Comparison of ENCODE assay signal across 20 mouse cellular contexts in the genomic region with DNA sequence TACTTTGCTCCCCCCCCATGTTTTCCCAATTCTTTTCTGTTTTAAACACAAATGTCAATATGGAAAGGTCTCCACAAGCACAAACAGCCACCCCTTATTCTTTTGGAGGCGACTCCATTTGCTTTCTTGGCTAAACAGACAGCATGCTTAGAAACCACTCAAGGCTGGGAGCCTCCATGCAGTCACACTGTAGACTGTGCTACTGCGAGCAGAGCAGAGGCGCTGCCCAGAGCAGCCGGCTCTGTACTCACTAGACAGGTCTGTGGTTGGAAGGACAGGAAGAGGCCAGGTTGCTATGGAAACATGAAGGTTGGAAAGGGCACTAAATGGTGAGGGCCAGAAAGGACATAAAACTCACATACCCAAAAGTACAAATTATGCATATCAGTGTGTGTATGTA. TPM values are rescaled to one million over a fixed set of nuclear protein-coding genes. Genes with fewer than 3 reads are reported as not detected.
A peak's percentile ranks its signal among the peaks of the same experiment; 100 is the strongest.
DNase-seq lines count a peak whose midpoint lies in the region; ATAC-seq and TF ChIP-seq lines count a peak whose summit lies in the region.
"Had no signal": no experiment of that assay in that cellular context is flagged by ENCODE, and none has a peak within 500 bp of the region (broad histone marks: within the 10 kb centered on the region; RNA-seq: fewer than 3 reads in every experiment).

No protein-coding gene starts in this region.

- no peak for DNase-seq in forebrain, postnatal 0 days
- no peak for DNase-seq in forebrain, embryonic 11.5 days (ENCODE audit: low spot score)
- DNase-seq in embryonic facial prominence, embryonic 11.5 days (ENCODE audit: low spot score): peak; percentile 37
- peak; percentile 30 for DNase-seq in limb, embryonic 11.5 days (ENCODE audit: low spot score)
- DNase-seq in midbrain, postnatal 0 days (ENCODE audit: low spot score): peak; percentile 40
- no peak for DNase-seq in gastrocnemius, postnatal 25 days
- DNase-seq: cerebellum, postnatal 10 days; heart, adult 11 months; kidney, adult 2 months; kidney, postnatal 14 days; liver; thymus, adult 2 months had no signal

- H3K4me2 ChIP-seq in forebrain, postnatal 0 days (ENCODE audit: low read depth): no peak overlapping the region
- no peak overlapping the region for H3K4me2 ChIP-seq in forebrain, embryonic 11.5 days (ENCODE audit: low read depth, low read length, severe bottlenecking)
- H3K4me2 ChIP-seq in embryonic facial prominence, embryonic 11.5 days (ENCODE audit: low read depth, low read length): no peak overlapping the region
- no peak overlapping the region for H3K4me2 ChIP-seq in limb, embryonic 11.5 days (ENCODE audit: low read depth, severe bottlenecking)
- H3K4me2 ChIP-seq in midbrain, postnatal 0 days (ENCODE audit: low read depth, low read length, poor library complexity, severe bottlenecking): no peak overlapping the region
- H3K4me2 ChIP-seq: embryonic facial prominence, embryonic 12.5 days; heart, embryonic 15.5 days; lung, embryonic 15.5 days; stomach, embryonic 15.5 days had no signal

- WGBS in forebrain, postnatal 0 days: 35% methylated on average over 4 of the region's 4 CpGs
- WGBS in forebrain, embryonic 11.5 days: 54% methylated on average over 4 of the region's 4 CpGs
- WGBS in embryonic facial prominence, embryonic 11.5 days: 34% methylated on average over 4 of the region's 4 CpGs
- whole genome bisulfite sequencing in limb, embryonic 11.5 days: 51% methylated on average over 4 of the region's 4 CpGs
- 45% methylated on average over 4 of the region's 4 CpGs for WGBS in midbrain, postnatal 0 days

- H3K9ac ChIP-seq in forebrain, postnatal 0 days: no peak overlapping the region
- H3K9ac ChIP-seq in forebrain, embryonic 11.5 days (ENCODE audit: low read length): no peak overlapping the region
- no peak overlapping the region for H3K9ac ChIP-seq in embryonic facial prominence, embryonic 11.5 days (replicated peaks; ENCODE audit: low read length)
- no peak overlapping the region for H3K9ac ChIP-seq in limb, embryonic 11.5 days (ENCODE audit: low read length)
- no peak overlapping the region for H3K9ac ChIP-seq in midbrain, postnatal 0 days (replicated peaks; ENCODE audit: low read length, poor library complexity, severe bottlenecking)
- H3K9ac ChIP-seq: embryonic facial prominence, embryonic 12.5 days; heart, embryonic 15.5 days; lung, embryonic 15.5 days; neural tube, embryonic 12.5 days; stomach, embryonic 15.5 days had no signal

- no peak overlapping the region for H3K4me3 ChIP-seq in forebrain, postnatal 0 days (ENCODE audit: low read depth, low read length)
- H3K4me3 ChIP-seq in forebrain, embryonic 11.5 days (ENCODE audit: low read depth, low read length): no peak overlapping the region
- no peak overlapping the region for H3K4me3 ChIP-seq in embryonic facial prominence, embryonic 11.5 days (ENCODE audit: low read depth, low read length)
- H3K4me3 ChIP-seq in limb, embryonic 11.5 days (ENCODE audit: low read depth, low read length): no peak overlapping the region
- H3K4me3 ChIP-seq in midbrain, postnatal 0 days (ENCODE audit: low read depth, low read length): no peak overlapping the region
- H3K4me3 ChIP-seq: embryonic facial prominence, embryonic 12.5 days; heart, embryonic 15.5 days; lung, embryonic 15.5 days; neural tube, embryonic 12.5 days; stomach, embryonic 15.5 days had no signal

- H3K27me3 ChIP-seq in forebrain, postnatal 0 days (ENCODE audit: insufficient read depth, low read length): no peaks in the 10 kb centered on the region
- no peaks in the 10 kb centered on the region for H3K27me3 ChIP-seq in forebrain, embryonic 11.5 days (ENCODE audit: control insufficient read depth, insufficient read depth, low read length)
- H3K27me3 ChIP-seq in embryonic facial prominence, embryonic 11.5 days (ENCODE audit: control insufficient read depth, insufficient read depth, low read length): no peaks in the 10 kb centered on the region
- no peaks in the 10 kb centered on the region for H3K27me3 ChIP-seq in limb, embryonic 11.5 days (ENCODE audit: control insufficient read depth, insufficient read depth, low read length)
- no peaks in the 10 kb centered on the region for H3K27me3 ChIP-seq in midbrain, postnatal 0 days (ENCODE audit: insufficient read depth, low read length)
- H3K27me3 ChIP-seq: embryonic facial prominence, embryonic 12.5 days; heart, embryonic 15.5 days; lung, embryonic 15.5 days; neural tube, embryonic 12.5 days; stomach, embryonic 15.5 days had no signal

- H3K9me3 ChIP-seq in forebrain, postnatal 0 days (ENCODE audit: low read length): no peaks in the 10 kb centered on the region
- no peaks in the 10 kb centered on the region for H3K9me3 ChIP-seq in forebrain, embryonic 11.5 days (ENCODE audit: control insufficient read depth, low read length)
- no peaks in the 10 kb centered on the region for H3K9me3 ChIP-seq in embryonic facial prominence, embryonic 11.5 days (replicated peaks; ENCODE audit: control insufficient read depth, low read length)
- no peaks in the 10 kb centered on the region for H3K9me3 ChIP-seq in limb, embryonic 11.5 days (ENCODE audit: control insufficient read depth, low read length)
- no peaks in the 10 kb centered on the region for H3K9me3 ChIP-seq in midbrain, postnatal 0 days (ENCODE audit: low read length)
- H3K9me3 ChIP-seq: embryonic facial prominence, embryonic 12.5 days; heart, embryonic 15.5 days; lung, embryonic 15.5 days; neural tube, embryonic 12.5 days; stomach, embryonic 15.5 days had no signal

- peaks cover 38% of the 10 kb centered on the region for H3K36me3 ChIP-seq in forebrain, postnatal 0 days (ENCODE audit: insufficient read depth)
- H3K36me3 ChIP-seq in forebrain, embryonic 11.5 days (ENCODE audit: control insufficient read depth, insufficient read depth, low read length): no peaks in the 10 kb centered on the region
- no peaks in the 10 kb centered on the region for H3K36me3 ChIP-seq in embryonic facial prominence, embryonic 11.5 days (replicated peaks; ENCODE audit: control insufficient read depth, insufficient read depth, low read depth, low read length)
- no peaks in the 10 kb centered on the region for H3K36me3 ChIP-seq in limb, embryonic 11.5 days (ENCODE audit: control insufficient read depth, insufficient read depth, low read length)
- H3K36me3 ChIP-seq in midbrain, postnatal 0 days (ENCODE audit: insufficient read depth, low read length): peaks cover 16% of the 10 kb centered on the region; the same call in 1 of the 2 replicates
- H3K36me3 ChIP-seq: embryonic facial prominence, embryonic 12.5 days; heart, embryonic 15.5 days; lung, embryonic 15.5 days; stomach, embryonic 15.5 days had no signal

- peaks cover 11% of the 10 kb centered on the region; the same call in 1 of the 2 replicates for H3K4me1 ChIP-seq in forebrain, postnatal 0 days (ENCODE audit: insufficient read depth)
- peaks cover 2% of the 10 kb centered on the region; the same call in 1 of the 2 replicates for H3K4me1 ChIP-seq in forebrain, embryonic 11.5 days (replicated peaks; ENCODE audit: control insufficient read depth, insufficient read depth, low read length)
- no peaks in the 10 kb centered on the region; the same call in 1 of the 2 replicates for H3K4me1 ChIP-seq in embryonic facial prominence, embryonic 11.5 days (ENCODE audit: control insufficient read depth, insufficient read depth, low read length)
- peaks cover 18% of the 10 kb centered on the region for H3K4me1 ChIP-seq in limb, embryonic 11.5 days (ENCODE audit: control insufficient read depth, insufficient read depth, low read length)
- no peaks in the 10 kb centered on the region for H3K4me1 ChIP-seq in midbrain, postnatal 0 days (ENCODE audit: insufficient read depth, low read length)
- H3K4me1 ChIP-seq: lung, embryonic 15.5 days had no signal

- TF ChIP-seq CTCF in forebrain, postnatal 0 days (IDR thresholded peaks at IDR 0.05; ENCODE audit: low read depth): no peak
- no peak for TF ChIP-seq CTCF in midbrain, postnatal 0 days (IDR thresholded peaks at IDR 0.05)

- peak; percentile 63 for ATAC-seq in forebrain, postnatal 0 days
- ATAC-seq in forebrain, embryonic 11.5 days (replicated peaks; ENCODE audit: low FRiP score): no peak
- ATAC-seq in embryonic facial prominence, embryonic 11.5 days (replicated peaks; ENCODE audit: insufficient number of reproducible peaks, low FRiP score, low TSS enrichment, low read depth): no peak
- no peak for ATAC-seq in limb, embryonic 11.5 days (ENCODE audit: insufficient number of reproducible peaks, low FRiP score, low TSS enrichment, low read depth)
- no peak for ATAC-seq in midbrain, postnatal 0 days (ENCODE audit: low FRiP score)
- no peak for ATAC-seq in cerebellum, adult (ENCODE audit: insufficient number of reproducible peaks, low FRiP score, low TSS enrichment)
- ATAC-seq: activated CD4-positive, CD25-positive, alpha-beta regulatory T cell, adult 4 months had no signal

- H3K27ac ChIP-seq in forebrain, postnatal 0 days (ENCODE audit: low read depth, low read length): no peak overlapping the region
- H3K27ac ChIP-seq in forebrain, embryonic 11.5 days (ENCODE audit: low read depth, low read length): no peak overlapping the region
- no peak overlapping the region for H3K27ac ChIP-seq in embryonic facial prominence, embryonic 11.5 days (replicated peaks; ENCODE audit: low read depth, low read length)
- no peak overlapping the region for H3K27ac ChIP-seq in limb, embryonic 11.5 days (replicated peaks; ENCODE audit: low read depth, low read length)
- H3K27ac ChIP-seq in midbrain, postnatal 0 days (ENCODE audit: low read depth, low read length): no peak overlapping the region
- H3K27ac ChIP-seq: heart, embryonic 15.5 days; lung, embryonic 15.5 days; macrophage; stomach, embryonic 15.5 days had no signal

RNA-seq across cellular contexts. Expression of gene Ttc12, which starts 48.9 kb away (rescaled TPM):
- 2.6 and 3.7 TPM in 2 replicates for total RNA-seq in forebrain, postnatal 0 days (2014; rRNA removed)
- polyA plus RNA-seq in forebrain, postnatal 0 days (2015; fragmentation: Nextera tagmentation; extraction: Ambion mirVana): 1.2 and 2.5 TPM in 2 replicates
- 1.9 and 2.0 TPM in 2 replicates for polyA plus RNA-seq in forebrain, embryonic 11.5 days (2014; fragmentation: Nextera tagmentation; extraction: Ambion mirVana)
- polyA plus RNA-seq in embryonic facial prominence, embryonic 11.5 days (2014; fragmentation: Nextera tagmentation; extraction: Ambion mirVana): 1.9 and 2.1 TPM in 2 replicates
- polyA plus RNA-seq in limb, embryonic 11.5 days (2014; fragmentation: Nextera tagmentation; extraction: Ambion mirVana): 1.8 and 2.3 TPM in 2 replicates
- total RNA-seq in midbrain, postnatal 0 days (2014; rRNA removed): 1.8 and 2.0 TPM in 2 replicates
- 1.3 and 2.1 TPM in 2 replicates for polyA plus RNA-seq in midbrain, postnatal 0 days (2015; fragmentation: Nextera tagmentation; extraction: Ambion mirVana)
- total RNA-seq in gastrocnemius, postnatal 25 days (2021): under 1 TPM; 0.82 to 0.88 TPM
- polyA plus RNA-seq: activated CD4-positive, CD25-positive, alpha-beta regulatory T cell, adult 4 months had no signal

Comparison
In these comparisons a context has a peak if more than half of its experiments do, and no peak if none do; other contexts are left out.
1. DNase-seq: peak in embryonic facial prominence, embryonic 11.5 days (single experiment), limb, embryonic 11.5 days (single experiment) and midbrain, postnatal 0 days (single experiment); none in forebrain, postnatal 0 days (single experiment), forebrain, embryonic 11.5 days (single experiment) and gastrocnemius, postnatal 25 days (single experiment).